Mouse (Mus musculus) fibroblast of lung, adult 2 months (primary cell): ENCODE measurements around the gene 1700029P11Rik.

Experiments used
- DNase-seq: peaks from one replicate; pipeline ENCODE4 v3.0.0-alpha.2; 2011; ENCODE audit warnings: low read depth

The 1700029P11Rik gene

GRCm38 (mm10) chr15:81980321-81980720 is at the start of gene 1700029P11Rik:
Gene 1700029P11Rik (plus strand): TSS chr15:81980540.
- no peak for DNase-seq

- DNase-seq, result no peak
These were observed 47.3 kb upstream of the 1700029P11Rik start for GRCm38 (mm10) chr15:81932951-81933470.

GRCm38 (mm10) chr15:81933986-81934385 is 46.4 kb upstream of the 1700029P11Rik start:
- DNase-seq, result no peak

GRCm38 (mm10) chr15:81935869-81936637 is 44.3 kb upstream of the 1700029P11Rik start:
- DNase-seq, result no peak

GRCm38 (mm10) chr15:81936679-81937078 is 43.7 kb upstream of the 1700029P11Rik start, which contains the start of gene Csdc2:
Gene Csdc2 (plus strand): TSS chr15:81936759.
- DNase-seq, result no peak

GRCm38 (mm10) chr15:81937098-81937972 is 43.0 kb upstream of the 1700029P11Rik start:
- DNase-seq, result no peak

GRCm38 (mm10) chr15:81938246-81938645 is 42.1 kb upstream of the 1700029P11Rik start:
- DNase-seq, result no peak

GRCm38 (mm10) chr15:81939157-81939715 is 41.1 kb upstream of the 1700029P11Rik start:
- DNase-seq, result no peak

- DNase-seq, result no peak
These were observed 40.6 kb upstream of the 1700029P11Rik start for GRCm38 (mm10) chr15:81939774-81940173.

- no peak for DNase-seq
These were observed 40.1 kb upstream of the 1700029P11Rik start for GRCm38 (mm10) chr15:81940219-81940618.

GRCm38 (mm10) chr15:81941010-81941409 is 39.3 kb upstream of the 1700029P11Rik start:
- no peak for DNase-seq

GRCm38 (mm10) chr15:81943176-81943749 is 37.1 kb upstream of the 1700029P11Rik start:
- DNase-seq, result no peak

GRCm38 (mm10) chr15:81949076-81949475 is 31.3 kb upstream of the 1700029P11Rik start:
- no peak for DNase-seq

GRCm38 (mm10) chr15:81949476-81950131 is 30.7 kb upstream of the 1700029P11Rik start:
- no peak for DNase-seq

GRCm38 (mm10) chr15:81950716-81951115 is 29.6 kb upstream of the 1700029P11Rik start:
- DNase-seq, result no peak

- no peak for DNase-seq
These were observed 29.2 kb upstream of the 1700029P11Rik start for GRCm38 (mm10) chr15:81951159-81951558.

GRCm38 (mm10) chr15:81952310-81952709 is 28.0 kb upstream of the 1700029P11Rik start:
- no peak for DNase-seq

- DNase-seq, result no peak
These were observed 26.2 kb upstream of the 1700029P11Rik start for GRCm38 (mm10) chr15:81954151-81954583.

- no peak for DNase-seq
These were observed 25.6 kb upstream of the 1700029P11Rik start for GRCm38 (mm10) chr15:81954716-81955115.

- DNase-seq, result no peak
These were observed 24.9 kb upstream of the 1700029P11Rik start for GRCm38 (mm10) chr15:81955414-81955813.

- DNase-seq, result no peak
These were observed 23.9 kb upstream of the 1700029P11Rik start for GRCm38 (mm10) chr15:81956457-81956856.
